Mouse (Mus musculus) gastrocnemius, adult 2 months (tissue): ENCODE results near the gene Car10. TPM values are rescaled to one million over a fixed set of nuclear protein-coding genes. Genes with fewer than 3 reads are reported as not detected.

Source experiments
- DNase-seq: peaks from one replicate; pipeline ENCODE4 v3.0.0; 2022
- H3K27ac ChIP-seq: fragments of 200-600 bp; 2 replicates; pipeline ENCODE4 v1.8.1; 2022; ENCODE audit warnings: mild to moderate bottlenecking
- H3K4me3 ChIP-seq: fragments of 200-600 bp; 2 replicates; pipeline ENCODE4 v1.8.1; 2022; ENCODE audit warnings: mild to moderate bottlenecking, moderate library complexity
- CTCF ChIP-seq: fragments of 200-600 bp; IDR thresholded peaks from 2 replicates; pipeline ENCODE4 v1.8.1; 2022; ENCODE audit warnings: antibody characterized with exemption, mild to moderate bottlenecking, moderate library complexity
- intact Hi-C: fragments of 180-260 bp; cut with DNase I; formaldehyde crosslinking; loops from one replicate; pipeline ENCODE4 v1.15.1; 2025
- total RNA-seq, 2 experiments: library from RNA; stranded (reverse); gene quantifications; 2 replicates each; pipeline ENCODE4 v1.2.3; 2021

Gene Car10
- total RNA-seq, 2 experiments from 2014 or later, result not detected

- no peak for TF ChIP-seq CTCF
- intact Hi-C loops, result no loop called here
- no peak overlapping the region for H3K4me3 ChIP-seq
- H3K27ac ChIP-seq, result no peak overlapping the region
- DNase-seq, result no peak
These were observed 501.9 kb downstream of the Car10 start for GRCm38 (mm10) chr11:93599755-93600154.

- no peak for DNase-seq
- H3K27ac ChIP-seq, result no peak overlapping the region
- intact Hi-C loops, result no loop called here
- H3K4me3 ChIP-seq, result no peak overlapping the region
- no peak for TF ChIP-seq CTCF
These were observed 505.7 kb downstream of the Car10 start for GRCm38 (mm10) chr11:93603575-93603974.

DNA sequence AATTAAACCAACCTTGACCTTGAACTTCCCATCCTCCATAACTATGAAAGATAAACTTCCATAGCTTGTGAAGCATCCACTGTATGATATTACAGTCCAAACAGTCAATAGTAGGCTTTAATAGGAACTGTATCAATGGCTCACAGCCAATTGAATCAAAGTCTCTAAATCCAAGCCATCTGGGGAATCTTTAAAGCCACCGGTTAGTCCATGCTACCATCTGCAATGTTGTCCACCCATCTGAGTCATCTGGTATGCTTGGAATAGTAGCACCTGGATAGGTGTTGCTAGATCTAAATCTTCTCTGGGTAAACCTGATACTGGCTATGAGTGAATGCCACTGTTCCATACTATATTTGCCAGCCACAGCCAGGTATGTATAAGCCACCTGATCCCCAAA lies 509.3 kb downstream of the Car10 start:
- DNase-seq, result no peak
- Histone ChIP-seq H3K27ac (no peak overlapping the region), H3K4me3 (no peak overlapping the region)
- TF ChIP-seq CTCF, result no peak
- intact Hi-C loops, result no loop called here

DNA sequence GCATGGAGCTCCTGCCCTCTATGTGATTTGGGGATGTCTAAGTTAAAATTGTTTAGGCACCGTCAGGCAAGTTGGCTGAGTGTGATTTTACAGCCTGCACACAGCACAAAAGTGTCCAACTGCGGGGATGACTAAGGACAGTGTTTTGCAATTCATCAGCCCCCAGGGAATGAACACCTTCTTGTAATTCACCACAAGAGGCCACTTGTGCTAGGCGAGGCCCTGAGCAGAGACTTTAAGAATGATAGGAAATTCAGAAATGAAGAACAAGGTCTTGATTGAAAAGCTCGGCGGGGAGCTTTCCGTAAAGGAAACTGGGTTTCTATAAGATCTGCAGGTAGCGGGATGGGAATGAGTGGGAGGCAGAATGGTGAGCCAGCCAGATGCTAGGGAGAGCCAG lies 510.9 kb downstream of the Car10 start:
- no peak for TF ChIP-seq CTCF
- no peak for DNase-seq
- intact Hi-C loops, result no loop called here
- no peak overlapping the region for H3K27ac ChIP-seq
- no peak overlapping the region for H3K4me3 ChIP-seq

GRCm38 (mm10) chr11:93612071-93612470 lies 514.2 kb downstream of the Car10 start:
- Histone ChIP-seq H3K4me3 (no peak overlapping the region), H3K27ac (no peak overlapping the region)
- intact Hi-C loops, result no loop called here
- DNase-seq, result no peak
- no peak for TF ChIP-seq CTCF

DNA sequence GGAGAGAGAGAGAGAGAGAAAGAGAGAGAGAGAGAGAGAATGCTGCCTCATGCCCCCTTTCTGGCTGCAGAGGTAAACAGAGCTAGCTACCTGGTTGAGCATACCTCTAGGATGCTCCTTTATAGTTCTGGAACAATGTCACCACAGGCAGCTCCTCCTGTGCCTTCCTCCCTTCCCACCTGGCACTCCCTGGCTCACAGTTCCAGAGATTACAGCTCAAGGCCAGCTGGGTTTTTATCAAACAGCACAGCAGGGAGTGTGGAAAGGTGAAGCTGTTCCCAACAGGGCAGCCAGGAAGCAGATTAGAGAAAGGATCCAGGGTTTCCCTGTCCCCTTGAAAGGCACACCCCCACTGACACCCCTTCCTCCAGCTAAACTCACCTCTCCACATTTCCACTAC lies 517.0 kb downstream of the Car10 start:
- Histone ChIP-seq H3K4me3 (no peak overlapping the region), H3K27ac (no peak overlapping the region)
- no peak for DNase-seq
- TF ChIP-seq CTCF, result no peak
- intact Hi-C loops, result no loop called here

GRCm38 (mm10) chr11:93623605-93624004 lies 525.8 kb downstream of the Car10 start:
- no peak for DNase-seq
- Histone ChIP-seq H3K4me3 (no peak overlapping the region), H3K27ac (no peak overlapping the region)
- no peak for TF ChIP-seq CTCF
- intact Hi-C loops, result no loop called here

GRCm38 (mm10) chr11:93639410-93639809 lies 541.6 kb downstream of the Car10 start:
- DNase-seq, result no peak
- TF ChIP-seq CTCF, result no peak
- intact Hi-C loops, result no loop called here
- no peak overlapping the region for H3K27ac ChIP-seq
- H3K4me3 ChIP-seq, result no peak overlapping the region

GRCm38 (mm10) chr11:93640954-93641353 lies 543.1 kb downstream of the Car10 start:
- Histone ChIP-seq H3K27ac (no peak overlapping the region), H3K4me3 (no peak overlapping the region)
- intact Hi-C loops, result no loop called here
- no peak for TF ChIP-seq CTCF
- DNase-seq, result no peak

- Histone ChIP-seq H3K4me3 (no peak overlapping the region), H3K27ac (no peak overlapping the region)
- intact Hi-C loops, result no loop called here
- DNase-seq, result no peak
- TF ChIP-seq CTCF, result no peak
These were observed 544.5 kb downstream of the Car10 start for GRCm38 (mm10) chr11:93642331-93642730.

GRCm38 (mm10) chr11:93643006-93643405 lies 545.2 kb downstream of the Car10 start:
- no peak for TF ChIP-seq CTCF
- no peak overlapping the region for H3K27ac ChIP-seq
- DNase-seq, result no peak
- no peak overlapping the region for H3K4me3 ChIP-seq
- intact Hi-C loops, result no loop called here

GRCm38 (mm10) chr11:93643436-93643835 lies 545.6 kb downstream of the Car10 start:
- TF ChIP-seq CTCF, result no peak
- Histone ChIP-seq H3K4me3 (no peak overlapping the region), H3K27ac (no peak overlapping the region)
- DNase-seq, result no peak
- intact Hi-C loops, result no loop called here

- no peak overlapping the region for H3K27ac ChIP-seq
- intact Hi-C loops, result no loop called here
- DNase-seq, result no peak
- no peak for TF ChIP-seq CTCF
- no peak overlapping the region for H3K4me3 ChIP-seq
These were observed 548.4 kb downstream of the Car10 start for GRCm38 (mm10) chr11:93646216-93646615.
